Mouse (Mus musculus): Measurements from ENCODE around the gene Cgas.

The Cgas gene

DNA sequence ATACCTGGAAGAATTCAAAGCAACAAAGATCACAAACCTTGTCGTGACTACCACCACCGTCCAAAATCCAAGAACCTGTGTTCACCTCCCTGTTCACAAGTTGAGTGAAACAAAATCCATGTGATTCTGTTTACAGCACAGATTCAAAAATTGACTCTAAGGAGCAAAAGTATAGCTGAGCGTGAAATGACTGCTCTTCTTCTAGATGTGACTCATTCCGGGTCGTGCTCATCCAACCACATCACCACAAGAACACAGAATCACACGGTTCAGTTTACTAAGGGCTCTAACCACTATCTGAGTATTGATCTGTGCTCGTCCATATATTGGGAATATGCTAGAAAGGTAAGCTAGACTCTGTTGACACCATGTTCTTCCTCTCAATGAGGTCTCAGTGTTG is 56.1 kb downstream of the Cgas start:
- no peak for DNase-seq (ENCODE audit: low spot score in 2 of 2)

DNA sequence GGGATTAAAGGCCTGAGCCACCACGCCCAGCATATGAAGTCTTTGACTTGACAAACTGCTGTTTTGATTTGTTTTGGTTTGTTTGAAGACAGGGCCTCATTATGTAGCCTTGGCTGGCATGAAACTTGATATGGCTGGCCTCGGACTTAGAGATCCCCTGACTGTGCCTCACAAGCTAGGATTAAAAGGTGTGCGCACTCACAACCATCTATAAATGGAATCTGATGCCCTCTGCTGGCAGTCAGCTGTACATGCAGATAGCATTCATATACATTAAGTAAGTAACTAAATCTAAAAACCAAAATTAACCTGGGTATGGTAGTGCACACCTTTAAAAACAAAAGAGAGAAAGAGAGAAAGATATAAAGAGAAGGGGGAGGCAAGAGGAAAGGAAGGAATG is 57.1 kb downstream of the Cgas start:
- DNase-seq (ENCODE audit: low spot score in 2 of 2): no peak

Measured in heart, adult 9 months (tissue).